Mouse (Mus musculus): ENCODE results near the gene Rhoh.

DNA sequence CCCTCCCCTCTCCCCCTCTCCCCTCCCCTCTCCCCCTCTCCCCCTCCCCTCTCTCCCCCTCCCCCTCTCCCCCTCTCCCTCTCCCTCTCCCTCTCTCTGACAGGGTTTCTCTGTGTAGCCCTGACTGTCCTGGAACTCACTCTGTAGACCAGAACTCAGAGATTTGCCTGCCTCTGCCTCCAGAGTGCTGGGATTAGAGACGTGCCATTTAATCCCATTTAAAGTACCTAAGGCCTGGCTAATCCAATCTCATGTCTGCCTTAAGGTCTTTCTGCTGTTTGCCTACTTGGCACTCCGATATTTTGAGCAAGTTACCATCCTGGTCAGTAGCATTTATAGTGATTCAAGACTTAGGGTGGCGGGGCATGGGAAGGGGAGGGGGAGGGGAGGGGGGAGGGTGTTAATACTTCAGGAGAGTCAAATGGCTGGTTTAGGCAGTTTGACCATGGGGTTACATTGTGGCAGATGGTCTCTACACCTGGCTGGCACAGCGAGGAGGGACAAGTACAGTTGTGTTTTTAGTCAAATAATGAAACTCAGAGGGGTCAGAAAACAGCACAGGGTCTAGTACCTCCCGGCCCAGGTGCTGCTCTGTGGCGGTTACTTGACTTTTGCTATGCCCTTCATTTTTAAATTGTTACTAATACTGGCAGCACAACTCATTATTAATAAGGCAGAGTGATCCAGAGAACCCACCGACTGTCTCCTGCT, 1.4 kb downstream of the Rhoh start:
- TF ChIP-seq CTCF (IDR thresholded peaks at IDR 0.05; ENCODE audit: extremely low read depth, insufficient read length, insufficient replicate concordance, low read depth, low read length) (no peak), POLR2A (IDR thresholded peaks at IDR 0.05; ENCODE audit: low read depth, low read length) (no peak)
